Mouse (Mus musculus) urinary bladder, adult 2 months (tissue): Measurements from ENCODE around the gene Adssl1. TPM values are rescaled to one million over a fixed set of nuclear protein-coding genes. Genes with fewer than 3 reads are reported as not detected.

Experiments
- DNase-seq: peaks from one replicate; pipeline ENCODE4 v3.0.0; 2022; ENCODE audit warnings: low spot score
- polyA plus RNA-seq: library from polyadenylated mRNA; depleted of rRNA; stranded (reverse); fragments of >200 nt; gene quantifications from 2 replicates; pipeline ENCODE4 v1.2.3, GENCODE M21; 2012

Gene Adssl1
- polyA plus RNA-seq, 1 experiment = 26.9 TPM

DNA sequence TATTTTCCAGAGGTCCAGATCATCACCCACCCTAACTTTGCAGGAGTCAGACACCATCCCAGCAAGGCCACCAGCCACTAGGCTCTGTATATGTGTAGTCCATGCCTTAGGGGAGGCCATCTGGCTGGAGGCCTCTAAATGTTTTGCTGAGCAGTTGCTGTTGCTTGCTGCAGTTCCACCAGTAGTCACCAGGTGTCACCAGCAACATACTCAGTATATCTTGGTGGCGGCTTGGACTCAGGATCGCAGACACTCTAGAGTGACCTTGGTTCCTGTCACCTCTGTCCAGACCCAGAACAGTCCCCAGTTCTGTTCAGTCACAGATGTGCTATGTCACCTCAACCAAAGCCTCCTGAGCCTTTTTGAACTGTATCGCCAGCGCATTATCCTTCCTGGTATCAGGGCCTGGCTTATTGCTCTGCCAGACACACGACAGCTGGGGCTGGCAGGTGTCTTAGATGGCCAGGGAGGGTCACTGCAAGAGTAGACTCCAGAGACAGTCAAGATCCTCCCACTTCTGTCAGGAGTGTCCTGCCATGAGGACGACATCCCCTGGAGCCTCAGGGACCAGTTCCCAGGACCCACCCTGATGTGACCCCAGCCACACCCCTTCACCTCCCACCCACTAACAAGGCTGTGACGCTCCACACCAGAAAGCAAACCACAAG is 33.4 kb downstream of the Adssl1 start:
- DNase-seq = peak; percentile 62

DNA sequence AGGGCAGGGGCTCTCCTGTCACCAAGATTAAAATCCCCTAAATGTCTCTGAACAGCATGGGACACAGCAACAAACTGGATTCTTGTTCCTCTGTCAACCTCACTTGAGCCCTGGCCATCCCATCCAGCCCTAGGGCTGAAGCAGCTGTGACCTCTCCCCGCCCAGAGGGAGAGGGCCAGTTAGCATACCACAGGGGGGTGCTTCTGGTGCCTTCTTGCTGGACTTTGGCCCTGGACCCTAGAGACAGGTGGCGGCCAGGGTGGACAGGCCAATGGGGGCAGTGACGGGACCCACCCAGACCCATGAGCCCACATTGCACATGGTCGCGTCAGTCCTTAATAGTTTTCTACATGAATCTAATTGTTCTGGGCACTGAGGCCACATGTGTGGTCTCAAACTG is 34.2 kb downstream of the Adssl1 start:
- DNase-seq = no peak

DNA sequence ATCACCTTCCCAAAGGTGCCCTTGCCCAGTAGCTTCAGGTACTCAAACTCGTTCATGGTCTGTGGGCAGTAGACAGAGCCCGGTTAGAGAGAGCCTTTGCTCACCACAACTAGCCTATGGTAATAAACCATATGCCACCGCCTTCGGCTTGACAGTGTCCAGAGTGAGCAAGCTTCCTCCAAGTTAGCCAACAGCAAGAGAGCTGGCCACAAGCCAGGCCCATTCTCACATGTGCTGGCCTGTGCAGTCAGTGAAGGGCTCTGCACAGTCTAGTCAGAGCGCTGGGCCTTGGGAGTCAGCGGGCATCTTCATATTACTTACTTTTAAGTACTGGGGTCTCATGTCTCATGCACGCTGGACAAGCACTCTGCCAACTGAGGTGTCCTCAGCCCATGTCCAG is 38.8 kb downstream of the Adssl1 start:
- DNase-seq = no peak

DNA sequence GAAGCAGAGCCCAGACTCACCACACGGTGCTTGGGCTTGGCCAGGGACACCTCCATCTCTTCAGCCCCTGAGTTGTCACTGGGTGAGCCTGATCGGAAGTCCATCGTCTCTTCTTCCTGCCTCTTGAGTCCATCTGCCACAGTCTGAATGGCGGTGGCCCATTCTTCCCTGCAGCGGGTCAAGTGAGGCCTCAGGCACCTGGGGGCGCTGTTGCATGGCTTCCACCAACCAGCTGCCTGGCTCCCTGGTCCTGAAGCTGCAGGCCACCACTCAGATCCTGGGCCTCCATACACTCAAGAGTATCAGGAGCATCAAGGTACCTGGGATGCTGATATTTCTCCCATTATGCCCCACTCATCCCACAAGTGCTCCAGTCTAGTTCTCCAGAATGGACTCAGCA is 39.3 kb downstream of the Adssl1 start:
- peak; percentile 59 for DNase-seq

DNA sequence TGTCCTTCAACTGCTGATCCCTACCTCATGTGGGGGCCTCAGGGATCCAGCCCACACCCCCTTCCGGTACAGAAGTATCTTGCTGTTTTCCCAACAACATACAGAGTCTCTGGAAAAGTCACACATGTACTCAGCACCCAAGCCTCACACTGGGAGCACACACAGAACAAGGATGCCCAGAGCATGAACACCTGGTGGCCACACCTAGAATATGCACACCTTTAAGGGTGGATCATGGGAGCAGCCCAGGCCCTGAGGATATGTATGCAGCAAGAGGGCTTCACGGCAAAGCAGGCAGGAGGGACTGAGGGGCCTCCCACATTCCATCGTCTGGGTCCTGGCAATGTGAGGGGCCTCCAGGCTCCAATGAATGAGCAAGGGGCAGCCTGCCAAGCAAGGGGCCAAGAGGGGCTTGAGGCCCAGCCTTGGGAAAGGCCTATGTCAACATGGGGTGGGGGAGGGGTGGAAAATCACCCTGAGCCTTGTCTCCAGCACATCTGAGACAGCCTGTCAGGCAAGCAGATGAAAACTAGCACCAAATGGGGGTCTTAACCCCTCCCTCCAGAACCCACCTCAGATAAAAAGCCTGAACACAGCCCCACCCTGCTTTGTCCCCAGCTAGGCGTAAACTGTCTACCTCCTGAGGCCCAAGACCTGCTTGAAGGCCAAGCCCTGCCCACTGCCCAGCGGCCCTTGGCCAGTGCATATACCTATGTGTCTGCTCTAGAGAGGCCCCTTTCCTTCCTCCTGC is 40.9 kb downstream of the Adssl1 start:
- DNase-seq = no peak

DNA sequence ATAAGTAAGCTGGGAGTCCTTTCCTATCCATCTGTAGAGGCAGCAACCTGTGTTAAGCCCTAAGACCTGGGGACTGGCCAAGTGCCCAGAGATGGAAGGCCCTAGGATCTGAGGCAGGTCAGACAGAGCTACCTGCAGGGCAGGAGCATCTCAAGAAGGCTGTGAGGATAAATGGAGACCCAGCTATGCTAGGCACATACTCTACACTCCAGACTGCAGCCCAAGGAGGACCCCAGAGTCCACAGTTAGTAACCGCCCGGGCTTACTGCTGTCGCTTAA is 41.4 kb downstream of the Adssl1 start:
- DNase-seq = no peak

DNA sequence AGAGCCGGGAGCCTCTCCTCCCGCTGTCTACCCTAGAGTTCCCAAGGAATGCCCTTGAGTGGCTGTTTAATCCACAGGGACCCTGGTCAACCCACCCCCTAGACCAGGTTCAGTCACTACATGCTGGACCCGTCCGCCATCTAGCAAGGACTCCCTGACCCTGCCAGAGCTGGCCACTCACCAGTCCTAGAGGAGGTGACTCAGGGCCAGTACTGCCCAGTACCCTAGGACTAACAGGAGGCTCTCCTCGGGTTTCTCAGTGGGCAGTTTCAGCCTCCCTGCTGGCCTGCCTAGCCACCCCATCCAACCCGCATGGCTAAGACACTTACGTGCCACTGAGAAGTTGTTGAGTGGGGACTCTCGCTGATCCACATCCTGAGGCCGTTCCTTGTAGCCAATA is 42.0 kb downstream of the Adssl1 start:
- no peak for DNase-seq

DNA sequence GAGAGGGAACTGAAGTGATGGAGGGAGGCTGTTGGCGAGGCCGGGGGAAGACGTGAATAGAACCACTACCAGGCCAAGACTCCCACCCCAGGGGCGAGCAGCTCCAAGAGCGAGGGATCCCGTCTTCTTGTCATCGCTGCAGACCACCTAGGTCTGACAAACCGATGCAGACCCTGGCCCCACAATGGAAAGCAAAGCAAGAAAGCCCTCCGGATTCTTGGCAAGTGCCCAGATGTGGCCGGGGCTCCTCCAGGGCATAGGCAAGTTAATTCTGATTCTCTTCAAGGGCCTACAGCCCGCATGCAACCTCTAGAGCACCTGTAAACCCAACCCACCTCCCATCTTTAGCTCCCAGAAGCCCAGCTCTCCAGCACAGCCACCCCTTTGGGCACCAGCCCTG is 43.5 kb downstream of the Adssl1 start:
- DNase-seq = no peak

DNA sequence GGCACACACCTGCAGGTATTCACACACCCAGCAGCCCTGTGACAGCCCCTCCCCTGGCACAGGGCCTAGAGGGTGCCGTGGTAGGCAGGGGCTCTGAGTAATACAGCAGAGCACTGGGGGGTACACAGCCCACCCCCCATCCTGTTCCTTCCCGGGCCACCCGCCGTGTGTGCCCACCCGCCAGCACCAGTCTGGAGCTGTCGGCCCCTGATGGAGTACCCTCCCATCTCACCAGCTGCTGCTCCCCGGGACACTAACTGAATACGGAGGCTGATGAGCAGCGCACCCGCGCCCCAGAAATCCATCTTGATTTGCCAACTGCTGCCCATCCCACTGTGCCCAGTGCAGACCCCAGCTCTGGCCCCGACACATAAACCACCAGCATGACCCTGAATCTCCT is 43.9 kb downstream of the Adssl1 start:
- DNase-seq = no peak

DNA sequence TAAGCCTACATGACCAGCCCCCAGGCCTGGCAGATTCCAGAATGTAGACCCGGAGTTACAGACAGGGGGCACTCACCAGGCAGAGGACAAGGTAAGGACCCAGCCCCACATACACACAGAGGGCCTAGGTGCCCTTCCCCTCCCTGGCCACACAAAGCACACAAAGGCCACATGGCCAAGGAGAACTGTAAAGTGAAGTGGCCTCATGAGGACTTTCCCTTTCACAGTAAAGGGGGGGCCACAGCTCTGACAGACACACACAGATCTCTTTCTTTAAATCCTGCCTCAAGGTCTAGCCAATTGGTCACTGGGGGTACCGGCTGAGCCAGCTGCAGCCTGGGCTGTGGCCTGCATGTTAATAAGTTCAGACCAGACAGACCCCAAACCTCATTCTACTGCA is 44.3 kb downstream of the Adssl1 start:
- DNase-seq = no peak

DNA sequence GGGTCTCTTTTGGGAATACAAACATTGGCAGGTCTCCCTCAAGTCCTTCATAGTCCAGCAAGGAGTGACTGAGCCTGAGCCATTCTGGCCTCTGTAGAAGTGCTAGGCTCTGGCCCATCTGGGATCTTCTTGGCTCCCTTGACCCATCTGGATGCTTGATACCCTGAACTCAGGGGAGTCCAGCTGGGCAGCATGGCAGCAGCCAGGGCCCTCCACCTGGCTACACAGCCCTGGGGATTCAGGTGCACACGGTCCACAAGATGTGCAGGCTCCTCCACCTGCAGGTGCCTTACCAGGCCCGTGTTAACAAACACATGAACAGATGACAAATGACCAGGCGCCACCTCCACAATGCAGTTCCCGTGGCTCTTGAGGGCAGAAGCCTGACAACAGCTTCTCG is 44.8 kb downstream of the Adssl1 start:
- DNase-seq = no peak

DNA sequence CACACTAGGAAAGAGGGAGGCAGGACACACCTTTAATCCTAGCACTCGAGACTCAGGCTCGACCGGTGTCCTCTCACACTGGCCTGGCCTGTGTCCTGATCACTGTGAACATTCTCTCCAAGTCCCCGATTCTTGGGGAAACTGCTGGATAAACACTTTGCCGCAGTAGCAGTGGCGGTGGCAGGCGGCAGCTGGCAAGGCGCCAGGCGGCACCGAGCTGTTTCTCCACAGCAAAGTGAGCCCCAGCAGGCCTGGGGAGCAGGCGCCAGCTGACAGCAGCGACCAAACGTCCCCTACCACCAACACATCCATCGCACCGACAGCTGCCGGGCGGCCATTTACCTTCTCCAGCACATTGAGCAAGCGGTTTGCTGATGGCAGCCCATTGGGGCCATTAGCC is 45.6 kb downstream of the Adssl1 start:
- DNase-seq = peak; percentile 46

DNA sequence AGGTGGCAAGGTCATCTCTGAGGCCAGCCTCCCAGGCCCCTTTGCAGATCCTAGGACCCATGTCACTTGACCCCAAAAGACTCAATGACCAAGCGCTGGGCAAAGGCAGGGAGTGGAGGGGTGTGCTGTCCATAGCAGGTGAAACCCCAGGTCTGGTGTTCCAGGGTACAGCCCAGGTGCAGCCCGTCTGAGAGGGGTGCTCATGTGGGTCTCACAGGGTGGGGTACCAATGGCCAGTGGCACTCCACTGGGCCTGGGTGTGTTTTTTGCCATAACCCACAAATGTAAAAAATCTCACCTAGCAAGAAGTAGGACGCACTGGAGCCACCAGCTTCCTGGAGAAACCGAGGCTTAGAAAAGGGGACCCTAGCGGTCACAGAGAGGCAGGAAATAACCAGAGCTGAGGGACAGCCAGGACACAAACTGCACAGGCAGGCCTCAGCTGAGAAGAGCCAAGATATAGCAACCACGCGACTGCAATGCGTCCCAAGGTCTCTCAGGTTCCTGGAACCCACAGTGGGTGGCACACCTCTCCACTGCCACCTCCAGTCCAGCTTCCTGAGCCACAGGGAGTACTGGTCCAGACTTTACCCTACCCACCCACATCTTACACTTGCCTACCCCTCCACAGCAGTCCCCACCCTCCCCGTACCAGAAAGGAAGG is 46.2 kb downstream of the Adssl1 start:
- no peak for DNase-seq

DNA sequence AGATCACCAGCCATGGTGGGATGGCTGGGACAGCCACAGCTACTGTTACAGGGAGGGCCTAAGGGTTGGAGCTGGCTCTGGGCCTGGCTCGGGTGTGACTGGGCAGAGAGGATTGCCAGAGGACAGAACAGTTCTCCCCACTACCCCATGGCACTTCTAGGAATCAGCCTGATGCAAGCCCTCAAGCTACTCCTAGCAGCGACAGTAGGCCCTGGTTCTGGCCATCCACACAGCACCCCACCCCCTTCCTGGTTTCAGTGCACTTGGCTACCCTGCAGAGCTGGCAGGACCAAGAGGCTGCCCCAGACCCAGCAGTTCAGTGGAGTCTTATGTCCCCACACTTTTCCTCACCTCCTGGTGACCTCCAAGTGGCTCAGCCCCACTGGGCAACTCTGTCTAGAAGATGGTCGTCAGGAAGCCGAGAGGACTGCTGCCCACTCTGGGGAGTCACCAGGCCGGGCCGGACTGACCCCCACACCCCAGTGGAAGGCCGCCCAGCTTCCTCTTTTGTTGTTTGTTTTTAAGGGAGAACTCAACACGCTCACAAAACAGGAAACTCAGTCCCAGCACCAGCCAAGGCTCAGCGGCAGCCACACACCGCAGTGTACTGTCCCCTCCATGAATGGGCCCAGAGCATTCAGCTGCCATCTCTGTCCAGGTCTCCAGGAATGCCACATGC is 47.9 kb downstream of the Adssl1 start:
- no peak for DNase-seq

DNA sequence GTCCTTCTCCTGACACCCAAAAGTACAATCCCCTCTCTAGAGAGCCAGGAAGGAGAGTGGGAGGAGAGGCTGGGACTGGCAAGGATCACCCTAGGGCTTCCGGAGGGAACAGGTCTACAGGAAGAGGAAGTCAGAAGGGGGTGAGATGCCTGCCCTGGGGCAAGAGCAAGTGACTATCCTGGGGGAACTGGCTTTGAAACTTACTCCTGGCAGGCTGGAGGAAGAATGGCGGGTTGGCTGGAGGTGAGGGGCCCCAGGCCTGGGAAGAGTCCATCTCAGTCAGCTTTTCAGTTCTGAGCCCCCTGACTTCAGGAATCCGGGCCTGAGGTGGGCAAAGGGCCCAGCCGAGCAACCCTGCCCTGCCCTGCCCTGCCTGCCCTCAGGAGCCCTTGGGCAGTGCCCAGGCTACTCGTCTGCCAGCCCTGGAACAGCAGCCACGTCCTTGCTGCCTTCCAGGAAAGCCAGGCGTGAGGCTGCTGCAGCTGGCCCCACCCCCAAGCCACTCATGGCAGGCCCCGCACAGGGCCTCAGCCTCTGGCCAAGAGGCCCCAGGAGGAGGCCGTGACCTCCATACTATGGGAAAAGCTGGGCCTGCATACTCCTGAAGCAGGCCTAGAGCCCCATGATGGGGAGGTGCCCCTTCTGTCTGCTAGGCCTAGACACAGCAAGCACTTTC is 51.0 kb downstream of the Adssl1 start:
- no peak for DNase-seq

DNA sequence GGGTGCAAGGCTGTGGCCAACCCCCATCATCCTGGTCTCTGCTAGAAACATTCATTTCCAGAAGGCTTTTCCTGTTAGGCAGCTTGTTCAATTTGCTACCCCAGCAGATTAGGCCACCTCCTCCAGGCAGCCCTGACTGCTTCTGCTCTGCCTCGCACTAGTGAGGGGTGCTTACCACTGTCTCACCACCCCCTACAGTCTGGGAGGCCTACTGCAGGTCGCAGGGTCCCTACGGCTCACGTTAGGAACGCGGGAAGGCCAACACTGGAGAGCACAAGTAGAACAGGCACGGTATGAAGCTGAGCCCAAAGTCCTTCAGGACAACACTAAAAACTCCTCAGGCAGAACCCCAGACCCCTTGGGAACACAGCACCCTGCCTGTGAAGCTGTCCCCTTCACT is 52.0 kb downstream of the Adssl1 start:
- DNase-seq = no peak

DNA sequence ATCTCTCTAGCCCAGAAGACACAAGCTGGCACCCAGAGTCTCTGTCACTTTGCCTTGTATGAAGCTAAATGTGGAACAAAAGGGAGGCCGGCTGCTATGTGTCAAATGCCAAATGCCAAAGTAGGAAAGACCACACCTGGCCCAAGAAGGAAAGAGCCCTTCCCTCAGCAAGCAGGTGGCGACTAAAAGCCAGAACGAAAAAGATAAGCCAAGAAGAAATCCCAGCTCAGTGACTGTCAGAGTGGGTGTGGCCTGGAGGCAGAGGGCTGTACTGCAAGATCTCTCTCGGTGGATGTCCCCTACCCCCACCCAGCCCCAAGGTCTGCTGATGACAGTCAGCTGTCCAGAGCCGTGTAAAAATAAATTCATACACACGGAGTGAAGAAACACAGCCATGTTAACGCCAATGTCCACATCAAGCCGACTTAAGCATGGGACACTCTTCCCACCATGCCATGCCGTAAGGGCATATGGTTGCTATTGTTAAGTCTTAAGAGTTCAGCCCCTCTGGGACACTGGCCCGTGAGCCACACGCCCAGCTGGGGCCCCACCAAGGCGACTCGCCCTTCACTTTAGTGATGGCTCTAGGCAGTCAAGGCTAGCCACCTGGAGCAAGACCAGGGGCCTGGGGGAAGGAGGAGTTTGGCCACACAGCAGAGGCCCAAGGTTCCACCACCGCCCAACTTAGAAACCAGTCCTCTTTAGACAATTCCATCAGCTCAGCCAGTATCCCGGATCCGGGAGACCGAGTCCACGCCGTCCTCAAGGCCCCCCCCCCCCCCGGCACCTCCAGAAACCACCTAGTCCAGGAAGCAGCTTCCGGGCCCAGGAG is 53.1 kb downstream of the Adssl1 start:
- DNase-seq = no peak

DNA sequence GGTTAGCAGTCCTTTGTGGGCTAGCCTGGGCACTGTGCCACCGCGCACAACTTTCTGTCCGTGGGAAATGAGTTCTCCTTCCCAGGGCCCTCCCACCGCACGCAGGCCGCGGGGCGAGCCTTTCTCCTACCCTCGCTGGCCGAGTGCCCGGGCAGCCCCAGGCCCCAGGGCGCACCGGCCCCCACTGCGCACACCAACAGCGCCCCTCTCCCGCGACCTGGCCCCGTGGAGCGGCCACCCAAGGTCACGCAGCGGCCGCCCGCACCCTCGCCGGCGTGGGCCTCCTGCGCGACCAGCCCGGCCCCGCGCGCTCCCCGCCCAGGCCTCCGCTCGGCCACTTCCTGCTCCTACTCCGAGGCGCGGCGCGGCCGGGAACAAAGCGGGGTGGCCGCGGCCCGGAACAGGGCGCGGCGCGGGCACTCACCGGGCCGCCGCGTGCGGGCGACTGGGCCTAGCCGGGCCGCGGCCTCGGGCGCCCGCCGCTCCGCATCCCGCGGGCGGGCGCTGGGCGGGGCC is 53.8 kb downstream of the Adssl1 start:
- peak; percentile 50 for DNase-seq

DNA sequence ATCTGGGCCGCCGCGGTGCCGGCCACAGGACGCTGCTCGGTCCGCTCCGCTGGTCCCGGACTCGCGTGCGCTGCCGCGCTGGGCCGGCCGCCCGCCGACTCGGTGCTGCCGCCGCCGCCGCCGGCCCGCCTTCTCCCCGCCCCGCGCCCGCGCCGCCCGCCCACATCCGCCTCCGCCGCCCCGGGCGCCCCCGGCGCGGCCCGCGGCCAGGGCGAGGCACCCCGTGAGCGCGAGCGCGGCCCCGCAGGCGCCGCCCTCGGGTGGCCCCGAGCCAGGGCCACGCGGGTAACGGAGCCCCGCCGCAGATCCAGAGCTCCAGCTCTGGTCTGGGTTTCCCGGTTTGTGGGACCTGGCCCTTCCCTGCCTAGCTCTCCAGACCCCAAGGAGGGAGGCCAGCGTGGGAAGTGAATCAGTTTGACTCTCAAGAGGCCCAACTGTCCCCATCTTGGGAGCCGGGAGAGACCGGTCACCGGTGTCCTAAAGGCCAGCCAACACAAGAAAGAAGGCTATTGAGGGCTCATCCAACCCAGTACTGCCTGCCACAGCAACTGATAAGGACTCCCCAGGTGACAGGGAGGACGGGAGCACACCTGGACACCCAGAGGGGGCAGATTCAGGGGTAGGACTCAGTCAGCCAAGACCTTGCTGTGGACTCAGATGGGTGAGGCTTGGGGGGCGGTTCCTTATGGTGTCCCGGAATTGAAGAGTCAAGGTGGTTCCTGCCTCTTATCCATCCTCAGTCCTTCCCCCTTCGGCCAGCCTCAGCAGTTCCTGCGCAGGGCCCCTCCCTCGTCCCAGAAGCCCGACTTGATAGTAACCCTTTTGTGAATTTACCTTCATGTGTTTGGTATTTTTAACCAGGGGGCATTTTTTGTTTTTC is 54.5 kb downstream of the Adssl1 start, which contains the start of gene Akt1:
Gene Akt1 (minus strand): TSS at position 753 of the 880 bp plus-strand sequence.
- peak; percentile 74 for DNase-seq
